Comparison of ENCODE assay signal across 11 mouse cellular contexts in genomic region chr4:111377159-111377558, GRCm38 (mm10).
"Had no signal": no experiment of that assay in that cellular context is flagged by ENCODE, and none has a peak within 500 bp of the region (broad histone marks: within the 10 kb centered on the region; RNA-seq: fewer than 3 reads in every experiment).

No protein-coding gene starts in this region.

- H3K27ac ChIP-seq: intestine, embryonic 15.5 days; left cerebral cortex, adult 2 months; limb, embryonic 12.5 days; liver, embryonic 13.5 days; lung, embryonic 15.5 days; midbrain, embryonic 12.5 days had no signal

- H3K27me3 ChIP-seq: intestine, embryonic 15.5 days; limb, embryonic 12.5 days; liver, embryonic 13.5 days; lung, embryonic 15.5 days; midbrain, embryonic 12.5 days had no signal

- ATAC-seq: intestine, embryonic 15.5 days; liver, postnatal 0 days; midbrain, embryonic 16.5 days had no signal

- DNase-seq: liver; liver, embryonic 13.5 days; liver, postnatal 0 days; right cerebral cortex, postnatal 14 days; thymus, postnatal 4 days had no signal

- H3K4me3 ChIP-seq: intestine, embryonic 15.5 days; left cerebral cortex, adult 2 months; limb, embryonic 12.5 days; liver, embryonic 13.5 days; lung, embryonic 15.5 days; midbrain, embryonic 12.5 days had no signal

- H3K9me3 ChIP-seq: intestine, embryonic 15.5 days; limb, embryonic 12.5 days; liver, embryonic 13.5 days; lung, embryonic 15.5 days; midbrain, embryonic 12.5 days had no signal

- H3K9ac ChIP-seq: intestine, embryonic 15.5 days; limb, embryonic 12.5 days; liver, embryonic 13.5 days; liver, postnatal 0 days; lung, embryonic 15.5 days; midbrain, embryonic 12.5 days had no signal

- H3K4me1 ChIP-seq: intestine, embryonic 15.5 days; limb, embryonic 12.5 days; liver, embryonic 13.5 days; lung, embryonic 15.5 days; midbrain, embryonic 12.5 days had no signal

- H3K36me3 ChIP-seq: intestine, embryonic 15.5 days; limb, embryonic 12.5 days; liver, embryonic 13.5 days; lung, embryonic 15.5 days; midbrain, embryonic 12.5 days had no signal

- H3K4me2 ChIP-seq: intestine, embryonic 15.5 days; limb, embryonic 12.5 days; liver, embryonic 13.5 days; lung, embryonic 15.5 days; midbrain, embryonic 12.5 days had no signal
